Comparison of ENCODE assay signal across 29 mouse cellular contexts in the genomic region with DNA sequence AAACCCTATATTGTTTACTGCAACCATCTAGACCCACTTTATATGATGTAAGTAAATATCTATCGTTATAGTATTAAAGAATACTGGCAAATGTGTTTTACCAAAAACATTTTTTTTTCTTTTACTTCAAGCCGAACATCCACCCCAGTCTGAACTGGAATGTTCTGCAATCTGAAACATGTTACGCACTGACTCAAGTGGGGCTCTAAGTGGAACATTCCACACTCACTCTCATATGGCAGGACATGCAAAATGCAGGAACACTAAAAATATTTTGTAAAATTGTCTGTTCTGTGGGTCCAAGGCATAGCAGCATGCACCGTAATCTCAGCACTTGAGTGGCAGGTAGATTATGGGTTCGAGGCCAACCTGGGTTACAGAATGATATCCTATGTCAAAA.
"Had no signal": no experiment of that assay in that cellular context is flagged by ENCODE, and none has a peak within 500 bp of the region (broad histone marks: within the 10 kb centered on the region; RNA-seq: fewer than 3 reads in every experiment).

No protein-coding gene starts in this region.

- H3K4me1 ChIP-seq: limb, embryonic 15.5 days; liver, embryonic 12.5 days; liver, embryonic 13.5 days; liver, embryonic 15.5 days; megakaryocyte, embryonic 14.5 days; midbrain, embryonic 12.5 days; midbrain, embryonic 15.5 days had no signal

- DNase-seq: left cerebral cortex, postnatal 4 days; liver; liver, embryonic 13.5 days; liver, postnatal 0 days; lung, adult 18-20 months; lung, adult 2 months; lung, embryonic 14.5 days; lung, postnatal 14 days; midbrain, embryonic 14.5 days had no signal

- ATAC-seq: liver, embryonic 12.5 days; liver, postnatal 0 days; midbrain, embryonic 13.5 days; midbrain, embryonic 15.5 days; midbrain, embryonic 16.5 days had no signal

- H3K9ac ChIP-seq: limb, embryonic 12.5 days; limb, embryonic 13.5 days; limb, embryonic 15.5 days; liver, embryonic 12.5 days; liver, embryonic 13.5 days; liver, embryonic 14.5 days; liver, embryonic 15.5 days; liver, postnatal 0 days; lung, embryonic 14.5 days; lung, embryonic 15.5 days; midbrain, embryonic 12.5 days; midbrain, embryonic 13.5 days; midbrain, embryonic 15.5 days; neural tube, embryonic 12.5 days had no signal

- H3K4me2 ChIP-seq: limb, embryonic 12.5 days; limb, embryonic 13.5 days; limb, embryonic 15.5 days; liver, embryonic 11.5 days; liver, embryonic 12.5 days; liver, embryonic 13.5 days; liver, embryonic 15.5 days; lung, embryonic 14.5 days; lung, embryonic 15.5 days; midbrain, embryonic 11.5 days; midbrain, embryonic 12.5 days; midbrain, embryonic 13.5 days; midbrain, embryonic 15.5 days; neural tube, embryonic 12.5 days had no signal

- H3K9me3 ChIP-seq: limb, embryonic 10.5 days; limb, embryonic 12.5 days; limb, embryonic 13.5 days; limb, embryonic 15.5 days; liver, embryonic 12.5 days; liver, embryonic 13.5 days; liver, embryonic 15.5 days; lung, embryonic 15.5 days; megakaryocyte, embryonic 14.5 days; midbrain, embryonic 10.5 days; midbrain, embryonic 12.5 days; midbrain, embryonic 13.5 days; midbrain, embryonic 15.5 days; neural tube, embryonic 12.5 days had no signal

- H3K36me3 ChIP-seq: limb, embryonic 10.5 days; limb, embryonic 12.5 days; limb, embryonic 13.5 days; limb, embryonic 15.5 days; liver, embryonic 12.5 days; liver, embryonic 13.5 days; liver, embryonic 15.5 days; lung, embryonic 15.5 days; midbrain, embryonic 10.5 days; midbrain, embryonic 12.5 days; midbrain, embryonic 13.5 days; midbrain, embryonic 15.5 days; neural tube, embryonic 12.5 days had no signal

- H3K27me3 ChIP-seq: limb, embryonic 12.5 days; limb, embryonic 13.5 days; limb, embryonic 15.5 days; liver, embryonic 12.5 days; liver, embryonic 13.5 days; liver, embryonic 15.5 days; lung, embryonic 15.5 days; megakaryocyte, embryonic 14.5 days; midbrain, embryonic 12.5 days; midbrain, embryonic 13.5 days; midbrain, embryonic 15.5 days; neural tube, embryonic 12.5 days had no signal

- H3K4me3 ChIP-seq: left cerebral cortex, adult 2 months; limb, embryonic 10.5 days; limb, embryonic 12.5 days; limb, embryonic 13.5 days; limb, embryonic 15.5 days; liver, embryonic 12.5 days; liver, embryonic 13.5 days; liver, embryonic 15.5 days; lung, embryonic 15.5 days; megakaryocyte, embryonic 14.5 days; midbrain, embryonic 10.5 days; midbrain, embryonic 12.5 days; midbrain, embryonic 13.5 days; midbrain, embryonic 15.5 days; myocyte; neural tube, embryonic 12.5 days had no signal

- H3K27ac ChIP-seq: left cerebral cortex, adult 2 months; limb, embryonic 10.5 days; limb, embryonic 12.5 days; limb, embryonic 13.5 days; limb, embryonic 15.5 days; liver, embryonic 12.5 days; liver, embryonic 13.5 days; liver, embryonic 14.5 days; liver, embryonic 15.5 days; lung, embryonic 15.5 days; macrophage; midbrain, embryonic 10.5 days; midbrain, embryonic 12.5 days; midbrain, embryonic 13.5 days; midbrain, embryonic 15.5 days; neural tube, embryonic 12.5 days had no signal
